Mouse (Mus musculus) cortical plate, adult 2 months (tissue): ENCODE results near the gene Cmas. TPM values are rescaled to one million over a fixed set of nuclear protein-coding genes. Genes with fewer than 3 reads are reported as not detected.

Experiments used
- H3K27ac ChIP-seq: fragments of 200-500 bp; 2 replicates; pipeline ENCODE4 v1.5.1; 2012; ENCODE audit warnings: low read length, control low read depth, inconsistent platforms; ENCODE audit not compliant: insufficient read depth
- H3K4me1 ChIP-seq: fragments of 200-500 bp; 2 replicates; pipeline ENCODE4 v1.6.1; 2011; ENCODE audit warnings: low read length; ENCODE audit not compliant: control insufficient read depth, insufficient read depth
- H3K4me3 ChIP-seq: fragments of 200-500 bp; 2 replicates; pipeline ENCODE4 v1.5.1; 2011; ENCODE audit warnings: mild to moderate bottlenecking, low read length, control low read depth; ENCODE audit not compliant: insufficient read depth
- CTCF ChIP-seq: fragments of 200-500 bp; IDR thresholded peaks from 2 replicates; pipeline ENCODE4 v1.5.1; 2011; ENCODE audit warnings: mild to moderate bottlenecking, control low read depth, low read length; ENCODE audit not compliant: insufficient read depth; ENCODE audit errors: extremely low read depth
- POLR2A ChIP-seq: fragments of 200-500 bp; IDR thresholded peaks from 2 replicates; pipeline ENCODE4 v1.6.1; 2011; ENCODE audit warnings: mild to moderate bottlenecking, low read length, control low read depth; ENCODE audit not compliant: insufficient read depth; ENCODE audit errors: extremely low read depth
- polyA plus RNA-seq: library from polyadenylated mRNA; depleted of rRNA; stranded (reverse); fragments of >200 nt; gene quantifications from 2 replicates; pipeline ENCODE4 v1.2.3, GENCODE M21; 2012; rRNA removed

Gene Cmas
- polyA plus RNA-seq = 86.8 and 88.2 TPM in 2 replicates

- Histone ChIP-seq H3K4me1 (peaks cover 11% of the 10 kb centered on the region), H3K27ac (0 out of 2 replicates have a peak within 1 kb of the TSS, but pooled peaks have one; percentile 19), H3K4me3 (peak within 1 kb of the TSS; percentile 62)
- peak; percentile 51; the same call in 1 of the 2 replicates for TF ChIP-seq POLR2A
- TF ChIP-seq CTCF = no peak
These were observed at the start of gene Cmas for GRCm38 (mm10) chr6:142756507-142757333. Gene Cmas, plus strand, starts transcription at chr6:142756686.

- TF ChIP-seq CTCF = no peak
- no peak for TF ChIP-seq POLR2A
- Histone ChIP-seq H3K4me1 (no peaks in the 10 kb centered on the region), H3K27ac (no peak overlapping the region), H3K4me3 (no peak overlapping the region)
These were observed 49.8 kb upstream of the Cmas start for GRCm38 (mm10) chr6:142706688-142707087.

DNA sequence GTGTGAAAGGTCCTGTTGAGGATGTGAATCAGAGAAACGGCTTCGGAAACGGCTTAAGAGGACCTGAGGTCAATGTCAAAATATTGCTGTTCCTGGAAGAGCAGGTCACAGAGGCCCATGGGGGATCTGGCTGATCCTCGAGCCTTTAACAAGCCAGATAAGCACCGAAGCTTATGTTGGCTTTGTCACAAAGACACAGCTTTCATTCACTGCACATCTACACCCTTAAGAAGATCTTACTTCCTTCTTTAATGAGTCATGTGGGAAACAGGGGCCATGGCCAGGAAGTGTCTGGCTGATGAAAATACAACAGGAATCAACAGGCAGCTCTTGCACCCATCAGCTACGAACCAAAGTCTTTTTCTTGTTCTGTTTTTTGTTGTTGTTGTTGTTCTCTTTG lies 48.1 kb upstream of the Cmas start:
- Histone ChIP-seq H3K27ac (no peak overlapping the region), H3K4me1 (no peaks in the 10 kb centered on the region), H3K4me3 (no peak overlapping the region)
- TF ChIP-seq CTCF = no peak
- no peak for TF ChIP-seq POLR2A

GRCm38 (mm10) chr6:142710690-142711089 lies 45.8 kb upstream of the Cmas start:
- Histone ChIP-seq H3K4me3 (no peak overlapping the region), H3K27ac (no peak overlapping the region), H3K4me1 (no peaks in the 10 kb centered on the region)
- TF ChIP-seq CTCF (no peak), POLR2A (no peak)

- no peak for TF ChIP-seq CTCF
- TF ChIP-seq POLR2A = no peak
- no peaks in the 10 kb centered on the region for H3K4me1 ChIP-seq
- no peak overlapping the region for H3K4me3 ChIP-seq
- no peak overlapping the region for H3K27ac ChIP-seq
These were observed 45.4 kb upstream of the Cmas start for GRCm38 (mm10) chr6:142711106-142711505.

GRCm38 (mm10) chr6:142715026-142715425 lies 41.5 kb upstream of the Cmas start:
- H3K4me3 ChIP-seq = no peak overlapping the region
- H3K27ac ChIP-seq = no peak overlapping the region
- no peaks in the 10 kb centered on the region for H3K4me1 ChIP-seq
- TF ChIP-seq CTCF (no peak), POLR2A (no peak)

DNA sequence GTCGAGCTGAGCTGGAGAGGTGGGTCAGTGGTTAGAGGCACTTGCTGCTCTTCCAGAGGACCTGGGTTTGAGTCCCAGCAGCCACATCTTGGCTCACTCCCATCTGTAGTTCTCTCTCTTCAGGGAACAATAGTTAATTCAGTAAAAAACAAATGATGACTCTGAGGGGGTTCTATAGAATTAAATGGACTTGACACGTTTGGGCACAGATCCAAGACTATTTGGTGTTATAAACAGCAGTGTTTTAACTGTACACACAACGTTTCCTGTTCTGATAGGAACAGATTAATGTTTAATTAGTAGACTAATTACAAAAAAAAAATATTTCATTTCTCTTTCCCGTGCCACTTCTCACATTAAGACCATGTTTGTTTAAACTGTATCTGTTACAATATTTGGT lies 39.3 kb upstream of the Cmas start:
- TF ChIP-seq CTCF (no peak), POLR2A (no peak)
- no peaks in the 10 kb centered on the region for H3K4me1 ChIP-seq
- H3K27ac ChIP-seq = no peak overlapping the region

DNA sequence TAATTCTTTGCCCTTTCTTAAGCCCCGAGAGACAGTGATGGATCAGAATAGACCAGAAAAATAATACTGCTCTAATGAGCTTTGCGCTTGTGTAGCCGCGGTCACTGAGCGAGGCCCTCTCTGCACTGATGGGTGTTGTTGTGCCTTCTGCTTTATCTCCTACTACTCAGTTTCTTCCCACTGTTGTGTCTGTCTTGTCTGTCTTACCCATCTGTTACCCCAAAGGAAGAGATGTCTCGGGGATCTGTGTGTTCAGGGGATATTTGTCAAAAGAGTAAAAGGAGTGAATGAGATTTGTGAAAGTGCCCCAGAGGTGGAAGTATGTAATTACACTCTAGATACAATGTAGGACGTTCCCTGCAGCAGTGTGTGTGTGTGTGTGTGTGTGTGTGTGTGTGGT lies 38.3 kb upstream of the Cmas start:
- TF ChIP-seq POLR2A (no peak), CTCF (no peak)
- no peaks in the 10 kb centered on the region for H3K4me1 ChIP-seq
- no peak overlapping the region for H3K4me3 ChIP-seq
- H3K27ac ChIP-seq = no peak overlapping the region

More for the DNA sequence above, 39.3 kb upstream of the Cmas start:
- H3K4me3 ChIP-seq = no peak overlapping the region

DNA sequence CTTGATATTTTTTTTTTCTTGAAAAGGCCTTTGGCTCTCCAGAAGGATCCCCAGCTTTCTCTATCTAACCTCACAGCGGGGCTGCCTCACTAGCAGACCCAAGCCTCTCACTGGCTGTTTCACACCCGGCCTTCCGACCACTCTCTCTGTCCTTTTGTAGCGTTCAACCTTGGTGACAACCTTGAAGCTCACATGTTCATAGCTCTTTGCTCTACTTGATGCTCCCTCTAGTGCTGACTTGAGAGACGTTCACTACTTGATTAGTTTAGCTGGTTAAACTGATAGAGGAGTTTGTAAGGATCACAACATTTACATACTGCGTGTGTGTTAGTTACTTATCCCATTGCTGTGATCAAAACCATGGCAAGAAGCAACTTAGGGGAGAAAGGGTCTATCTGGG lies 35.8 kb upstream of the Cmas start:
- H3K4me3 ChIP-seq = no peak overlapping the region
- no peaks in the 10 kb centered on the region for H3K4me1 ChIP-seq
- no peak overlapping the region for H3K27ac ChIP-seq
- TF ChIP-seq POLR2A = no peak
- no peak for TF ChIP-seq CTCF

GRCm38 (mm10) chr6:142721731-142722130 lies 34.8 kb upstream of the Cmas start:
- TF ChIP-seq POLR2A (no peak), CTCF (no peak)

DNA sequence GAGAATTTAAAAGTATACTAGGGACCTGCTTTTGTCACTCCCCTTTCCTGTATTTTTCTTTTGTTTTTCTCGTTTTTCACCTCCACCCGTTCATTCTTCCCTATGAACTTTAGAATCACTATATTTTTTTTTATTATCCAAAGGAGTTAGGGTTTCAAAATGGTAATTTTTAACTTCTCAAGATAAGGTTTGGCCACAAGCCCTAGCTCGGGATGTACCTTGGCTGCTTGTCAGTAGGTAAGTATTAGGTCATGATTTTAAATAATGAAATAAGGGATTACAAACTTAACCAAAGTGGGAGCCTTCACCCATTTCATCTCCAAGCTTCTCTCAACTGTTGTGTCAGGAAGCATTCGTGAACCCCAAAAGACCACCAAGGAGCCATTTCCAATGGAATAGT lies 30.5 kb upstream of the Cmas start:
- H3K4me1 ChIP-seq = no peaks in the 10 kb centered on the region
- no peak overlapping the region for H3K4me3 ChIP-seq
- TF ChIP-seq CTCF (no peak), POLR2A (no peak)
- no peak overlapping the region for H3K27ac ChIP-seq

More at GRCm38 (mm10) chr6:142721731-142722130, 34.8 kb upstream of the Cmas start:
- H3K4me1 ChIP-seq = no peaks in the 10 kb centered on the region
- H3K27ac ChIP-seq = no peak overlapping the region
- H3K4me3 ChIP-seq = no peak overlapping the region
